25 mouse cellular contexts compared by ENCODE assay signal in the genomic region with DNA sequence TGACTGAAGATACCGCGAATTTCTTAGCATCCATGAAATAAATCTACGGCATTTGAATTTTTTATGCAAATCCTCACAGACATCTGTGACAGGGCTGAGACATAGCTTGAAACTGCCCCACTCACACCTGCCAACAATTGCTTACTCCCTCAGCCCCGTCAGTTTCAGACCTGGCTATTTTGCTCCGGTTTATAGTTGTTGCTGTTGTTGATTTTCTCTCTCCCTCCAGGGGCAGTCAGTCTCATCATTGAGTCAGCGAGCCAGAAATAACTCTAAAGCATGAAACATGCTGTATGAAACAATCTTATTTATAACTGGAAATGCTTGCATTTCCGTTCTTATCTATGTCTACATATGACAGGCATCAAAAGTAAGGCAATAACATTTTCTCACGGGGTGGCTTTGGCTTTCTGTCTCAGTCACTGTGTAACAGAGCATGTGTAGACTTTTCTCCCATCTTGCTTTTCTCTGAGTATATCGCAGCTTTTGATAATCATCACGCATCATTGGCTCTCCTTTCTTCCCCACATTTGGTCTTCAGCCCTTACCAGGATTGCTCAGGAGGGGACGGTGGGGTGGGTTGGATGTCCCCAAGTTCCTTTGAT. TPM values are rescaled to one million over a fixed set of nuclear protein-coding genes. Genes with fewer than 3 reads are reported as not detected.
A peak's percentile ranks its signal among the peaks of the same experiment; 100 is the strongest.
DNase-seq lines count a peak whose midpoint lies in the region; ATAC-seq and TF ChIP-seq lines count a peak whose summit lies in the region.
"Had no signal": no experiment of that assay in that cellular context is flagged by ENCODE, and none has a peak within 500 bp of the region (broad histone marks: within the 10 kb centered on the region; RNA-seq: fewer than 3 reads in every experiment).

No protein-coding gene starts in this region.

- peaks cover 3% of the 10 kb centered on the region for H3K4me1 ChIP-seq in heart, embryonic 15.5 days (replicated peaks)
- H3K4me1 ChIP-seq in heart, embryonic 10.5 days: no peaks in the 10 kb centered on the region
- H3K4me1 ChIP-seq in lung, embryonic 14.5 days (ENCODE audit: insufficient read depth): no peaks in the 10 kb centered on the region
- H3K4me1 ChIP-seq: embryonic facial prominence, embryonic 13.5 days; forebrain, embryonic 12.5 days; heart, embryonic 12.5 days had no signal

- no peaks in the 10 kb centered on the region for H3K27me3 ChIP-seq in heart, embryonic 15.5 days
- no peaks in the 10 kb centered on the region for H3K27me3 ChIP-seq in heart, embryonic 10.5 days (ENCODE audit: insufficient read depth, poor library complexity, severe bottlenecking)
- H3K27me3 ChIP-seq in lung, embryonic 14.5 days (ENCODE audit: insufficient read depth, low read length): no peaks in the 10 kb centered on the region
- H3K27me3 ChIP-seq: embryonic facial prominence, embryonic 13.5 days; forebrain, embryonic 12.5 days; heart, embryonic 12.5 days had no signal

- H3K9ac ChIP-seq in heart, embryonic 15.5 days: no peak overlapping the region
- H3K9ac ChIP-seq in lung, embryonic 14.5 days: no peak overlapping the region
- H3K9ac ChIP-seq: embryonic facial prominence, embryonic 13.5 days; forebrain, embryonic 12.5 days; heart, embryonic 12.5 days had no signal

- no peaks in the 10 kb centered on the region for H3K9me3 ChIP-seq in heart, embryonic 15.5 days (replicated peaks)
- H3K9me3 ChIP-seq in heart, embryonic 10.5 days: peaks cover 9% of the 10 kb centered on the region
- no peaks in the 10 kb centered on the region for H3K9me3 ChIP-seq in lung, embryonic 14.5 days (ENCODE audit: low read depth, low read length)
- H3K9me3 ChIP-seq: embryonic facial prominence, embryonic 13.5 days had no signal

- DNase-seq in heart, embryonic 10.5 days (ENCODE audit: low spot score): no peak
- DNase-seq in lung, embryonic 14.5 days: peak; percentile 15
- no peak for DNase-seq in lung, adult 18-20 months
- peak; percentile 35 for DNase-seq in retina, postnatal 1 day
- no peak for DNase-seq in retina, embryonic 14.5 days (ENCODE audit: low spot score)
- DNase-seq in left cerebral cortex, postnatal 14 days (ENCODE audit: low spot score in 2 of 2): no peak
- DNase-seq in layer of hippocampus, postnatal 36 days: no peak
- DNase-seq: adrenal gland, postnatal 10 days; B cell, adult 2 months; cerebellum, adult 2 months; cerebellum, postnatal 36 days; embryo, embryonic 11 days; gastrocnemius, postnatal 10 days; heart, postnatal 4 days; kidney, adult 18-20 months; kidney, postnatal 4 days; thymus, adult 2 months; thymus, postnatal 4 days had no signal

- no peak overlapping the region for H3K4me2 ChIP-seq in heart, embryonic 15.5 days
- no peak overlapping the region for H3K4me2 ChIP-seq in lung, embryonic 14.5 days
- H3K4me2 ChIP-seq: embryonic facial prominence, embryonic 13.5 days; forebrain, embryonic 12.5 days; heart, embryonic 12.5 days had no signal

- TF ChIP-seq CTCF in lung, embryonic 14.5 days (IDR thresholded peaks at IDR 0.05; ENCODE audit: low read depth): no peak

- intact Hi-C loops in left cerebral cortex, postnatal 14 days (cut with DNase I): no loop called here

- ATAC-seq in heart, embryonic 15.5 days (replicated peaks; ENCODE audit: insufficient number of reproducible peaks, insufficient read depth, low FRiP score, low read depth): no peak
- ATAC-seq in lung, embryonic 14.5 days (ENCODE audit: insufficient read depth): no peak
- ATAC-seq: activated CD4-positive, CD25-positive, alpha-beta regulatory T cell, adult 4 months; inflammation-experienced regulatory T-cells, adult 6 months had no signal

- 55% methylated on average over 11 of the region's 11 CpGs for WGBS in heart, embryonic 15.5 days
- 77% methylated on average over 11 of the region's 11 CpGs for WGBS in heart, embryonic 10.5 days
- WGBS in lung, embryonic 14.5 days: 67% methylated on average over 11 of the region's 11 CpGs

- H3K36me3 ChIP-seq in heart, embryonic 15.5 days: no peaks in the 10 kb centered on the region
- no peaks in the 10 kb centered on the region for H3K36me3 ChIP-seq in heart, embryonic 10.5 days
- no peaks in the 10 kb centered on the region for H3K36me3 ChIP-seq in lung, embryonic 14.5 days (ENCODE audit: insufficient read depth)
- H3K36me3 ChIP-seq: embryonic facial prominence, embryonic 13.5 days; forebrain, embryonic 12.5 days; heart, embryonic 12.5 days had no signal

- H3K27ac ChIP-seq in heart, embryonic 15.5 days: peak overlapping the region; percentile 1; the same call in 1 of the 2 replicates
- no peak overlapping the region for H3K27ac ChIP-seq in heart, embryonic 10.5 days
- H3K27ac ChIP-seq in lung, embryonic 14.5 days (ENCODE audit: low read depth): no peak overlapping the region
- H3K27ac ChIP-seq: embryonic facial prominence, embryonic 13.5 days; forebrain, embryonic 12.5 days had no signal

- H3K4me3 ChIP-seq in heart, embryonic 15.5 days: no peak overlapping the region
- no peak overlapping the region for H3K4me3 ChIP-seq in heart, embryonic 10.5 days
- no peak overlapping the region for H3K4me3 ChIP-seq in lung, embryonic 14.5 days (ENCODE audit: low read depth, low read length)
- H3K4me3 ChIP-seq: embryonic facial prominence, embryonic 13.5 days; erythroblast, embryonic 14.5 days; forebrain, embryonic 12.5 days; heart, embryonic 12.5 days had no signal

RNA-seq across cellular contexts. Expression of gene Pdzd2, which starts 34.5 kb away (rescaled TPM):
- 18.7 and 21.2 TPM in 2 replicates for polyA plus RNA-seq in heart, embryonic 15.5 days (2015; fragmentation: Nextera tagmentation; extraction: Ambion mirVana)
- polyA plus RNA-seq in heart, embryonic 10.5 days (2016; fragmentation: Nextera tagmentation; extraction: Ambion mirVana): 7.3 and 10.7 TPM in 2 replicates
- 21.7 and 24.1 TPM in 2 replicates for polyA plus RNA-seq in lung, embryonic 14.5 days (2014; fragmentation: Nextera tagmentation; extraction: Ambion mirVana)
- total RNA-seq in left cerebral cortex, postnatal 14 days (2021): 10 to 100 TPM; 81.5 to 91.1 TPM
- total RNA-seq in layer of hippocampus, postnatal 36 days (2021): 10 to 100 TPM; 44.1 to 71.4 TPM

RNA-seq across cellular contexts. Expression of gene 6030458C11Rik, which starts 50.2 kb away (rescaled TPM):
- 23.1 and 25.3 TPM in 2 replicates for polyA plus RNA-seq in heart, embryonic 15.5 days (2015; fragmentation: Nextera tagmentation; extraction: Ambion mirVana)
- 39.8 and 42.3 TPM in 2 replicates for polyA plus RNA-seq in heart, embryonic 10.5 days (2016; fragmentation: Nextera tagmentation; extraction: Ambion mirVana)
- 35.0 and 35.1 TPM in 2 replicates for polyA plus RNA-seq in lung, embryonic 14.5 days (2014; fragmentation: Nextera tagmentation; extraction: Ambion mirVana)
- total RNA-seq in left cerebral cortex, postnatal 14 days (2021): 10 to 100 TPM; 25.6 to 28.1 TPM
- 10 to 100 TPM; 26.7 to 31.5 TPM for total RNA-seq in layer of hippocampus, postnatal 36 days (2021)

RNA-seq across cellular contexts. Expression of gene Drosha, which starts 50.4 kb away (rescaled TPM):
- 19.8 and 24.8 TPM in 2 replicates for polyA plus RNA-seq in heart, embryonic 15.5 days (2015; fragmentation: Nextera tagmentation; extraction: Ambion mirVana)
- 47.3 and 52.6 TPM in 2 replicates for polyA plus RNA-seq in heart, embryonic 10.5 days (2016; fragmentation: Nextera tagmentation; extraction: Ambion mirVana)
- polyA plus RNA-seq in lung, embryonic 14.5 days (2014; fragmentation: Nextera tagmentation; extraction: Ambion mirVana): 42.3 TPM in 2 replicates
- total RNA-seq in left cerebral cortex, postnatal 14 days (2021): 10 to 100 TPM; 89.1 to 90.5 TPM
- 10 to 100 TPM; 84.6 to 85.6 TPM for total RNA-seq in layer of hippocampus, postnatal 36 days (2021)

Comparison
In these comparisons a context has a peak if more than half of its experiments do, and no peak if none do; other contexts are left out.
1. DNase-seq: peak in lung, embryonic 14.5 days (single experiment) and retina, postnatal 1 day (single experiment); none in heart, embryonic 10.5 days (single experiment), lung, adult 18-20 months (0 of 2), retina, embryonic 14.5 days (single experiment), left cerebral cortex, postnatal 14 days (0 of 2) and layer of hippocampus, postnatal 36 days (0 of 2).